In genomic region chr4:131120680-131121079, GRCm38 (mm10) we compare ENCODE assay signal across 20 mouse cellular contexts.
DNase-seq lines count a peak whose midpoint lies in the region; ATAC-seq lines count a peak whose summit lies in the region.
"Had no signal": no experiment of that assay in that cellular context is flagged by ENCODE, and none has a peak within 500 bp of the region (broad histone marks: within the 10 kb centered on the region; RNA-seq: fewer than 3 reads in every experiment).

No protein-coding gene starts in this region.

- WGBS in hindbrain, embryonic 16.5 days = 76% methylated on average over 5 of the region's 5 CpGs
- WGBS in hindbrain, embryonic 12.5 days = 88% methylated on average over 5 of the region's 5 CpGs
- WGBS in limb, embryonic 10.5 days = 95% methylated on average over 5 of the region's 5 CpGs

- H3K27me3 ChIP-seq in hindbrain, embryonic 16.5 days (replicated peaks; ENCODE audit: control insufficient read depth, insufficient read depth, low read length) = no peaks in the 10 kb centered on the region
- H3K27me3 ChIP-seq in hindbrain, embryonic 12.5 days = peaks cover 4% of the 10 kb centered on the region; the same call in 1 of the 2 replicates
- no peaks in the 10 kb centered on the region for H3K27me3 ChIP-seq in limb, embryonic 10.5 days (ENCODE audit: low read depth, poor library complexity, severe bottlenecking)
- H3K27me3 ChIP-seq: embryonic facial prominence, embryonic 12.5 days; forebrain, embryonic 15.5 days had no signal

- no peak overlapping the region for H3K4me3 ChIP-seq in hindbrain, embryonic 16.5 days (ENCODE audit: low read length)
- no peak overlapping the region for H3K4me3 ChIP-seq in hindbrain, embryonic 12.5 days
- H3K4me3 ChIP-seq in limb, embryonic 10.5 days = no peak overlapping the region
- H3K4me3 ChIP-seq: embryonic facial prominence, embryonic 12.5 days; erythroblast, embryonic 14.5 days; forebrain, embryonic 15.5 days; heart, embryonic 10.5 days; midbrain, embryonic 12.5 days; neural tube, embryonic 13.5 days had no signal

- no peaks in the 10 kb centered on the region for H3K36me3 ChIP-seq in hindbrain, embryonic 16.5 days (ENCODE audit: control insufficient read depth, insufficient read depth, low read length)
- H3K36me3 ChIP-seq in hindbrain, embryonic 12.5 days = no peaks in the 10 kb centered on the region
- H3K36me3 ChIP-seq in limb, embryonic 10.5 days = no peaks in the 10 kb centered on the region
- H3K36me3 ChIP-seq: embryonic facial prominence, embryonic 12.5 days; forebrain, embryonic 15.5 days; G1E; heart, embryonic 10.5 days; midbrain, embryonic 12.5 days; neural tube, embryonic 13.5 days had no signal

- no peak overlapping the region for H3K27ac ChIP-seq in hindbrain, embryonic 16.5 days (ENCODE audit: low read depth, low read length)
- H3K27ac ChIP-seq in hindbrain, embryonic 12.5 days = no peak overlapping the region
- H3K27ac ChIP-seq in limb, embryonic 10.5 days = no peak overlapping the region
- H3K27ac ChIP-seq: embryonic facial prominence, embryonic 12.5 days; forebrain, embryonic 15.5 days; heart, embryonic 10.5 days; midbrain, embryonic 12.5 days; neural tube, embryonic 13.5 days had no signal

- H3K9ac ChIP-seq in hindbrain, embryonic 16.5 days (ENCODE audit: low read depth, low read length) = no peak overlapping the region
- no peak overlapping the region for H3K9ac ChIP-seq in hindbrain, embryonic 12.5 days
- H3K9ac ChIP-seq: embryonic facial prominence, embryonic 12.5 days; forebrain, embryonic 15.5 days; liver, postnatal 0 days; midbrain, embryonic 12.5 days; neural tube, embryonic 13.5 days had no signal

- H3K4me1 ChIP-seq in hindbrain, embryonic 16.5 days (ENCODE audit: control insufficient read depth, insufficient read depth, low read depth, low read length) = no peaks in the 10 kb centered on the region
- peaks cover 3% of the 10 kb centered on the region; the same call in 1 of the 2 replicates for H3K4me1 ChIP-seq in hindbrain, embryonic 12.5 days
- peaks cover 14% of the 10 kb centered on the region for H3K4me1 ChIP-seq in limb, embryonic 10.5 days
- H3K4me1 ChIP-seq: embryonic facial prominence, embryonic 12.5 days; heart, embryonic 10.5 days had no signal

- ATAC-seq in hindbrain, embryonic 16.5 days = 0 out of 2 replicates have a peak, but pooled peaks have one; percentile 52
- ATAC-seq in hindbrain, embryonic 12.5 days (ENCODE audit: low FRiP score) = no peak
- ATAC-seq: forebrain, embryonic 15.5 days; intestine, embryonic 16.5 days; liver, postnatal 0 days had no signal

- no peak overlapping the region for H3K4me2 ChIP-seq in hindbrain, embryonic 16.5 days (ENCODE audit: low read length)
- no peak overlapping the region for H3K4me2 ChIP-seq in hindbrain, embryonic 12.5 days (replicated peaks)
- H3K4me2 ChIP-seq: embryonic facial prominence, embryonic 12.5 days; forebrain, embryonic 15.5 days; midbrain, embryonic 12.5 days; neural tube, embryonic 13.5 days had no signal

- H3K9me3 ChIP-seq in hindbrain, embryonic 16.5 days (ENCODE audit: control insufficient read depth, low read length) = no peaks in the 10 kb centered on the region
- H3K9me3 ChIP-seq in hindbrain, embryonic 12.5 days (replicated peaks) = no peaks in the 10 kb centered on the region
- no peaks in the 10 kb centered on the region for H3K9me3 ChIP-seq in limb, embryonic 10.5 days (replicated peaks)
- H3K9me3 ChIP-seq: embryonic facial prominence, embryonic 12.5 days; forebrain, embryonic 15.5 days; G1E; heart, embryonic 10.5 days; midbrain, embryonic 12.5 days; neural tube, embryonic 13.5 days had no signal

- DNase-seq in layer of hippocampus, postnatal 10 days (ENCODE audit: low spot score in 2 of 2) = peak; percentile 31 to 32
- DNase-seq in layer of hippocampus, adult 11-12 months (ENCODE audit: low spot score) = no peak
- DNase-seq in cerebellum, adult 8-10 months = peak; percentile 94
- DNase-seq in embryo, embryonic 11 days = no peak
- no peak for DNase-seq in limb, embryonic 10.5 days (ENCODE audit: low spot score)
- DNase-seq: adrenal gland, postnatal 14 days; gastrocnemius, postnatal 36 days; liver, postnatal 0 days; lung, postnatal 10 days; thymus, postnatal 25 days had no signal

Comparison
In these comparisons a context has a peak if more than half of its experiments do, and no peak if none do; other contexts are left out.
1. DNase-seq: peak in layer of hippocampus, postnatal 10 days (2 of 2) and cerebellum, adult 8-10 months (single experiment); none in layer of hippocampus, adult 11-12 months (single experiment), embryo, embryonic 11 days (single experiment) and limb, embryonic 10.5 days (single experiment).